Mouse (Mus musculus): ENCODE results near the gene Txlng. TPM values are rescaled to one million over a fixed set of nuclear protein-coding genes. Genes with fewer than 3 reads are reported as not detected.
A peak's percentile ranks its signal among the peaks of the same experiment; 100 is the strongest.

The Txlng gene
- 12.1 and 13.4 TPM in 2 replicates for polyA plus RNA-seq (2015; fragmentation: Nextera tagmentation; extraction: Ambion mirVana)

DNA sequence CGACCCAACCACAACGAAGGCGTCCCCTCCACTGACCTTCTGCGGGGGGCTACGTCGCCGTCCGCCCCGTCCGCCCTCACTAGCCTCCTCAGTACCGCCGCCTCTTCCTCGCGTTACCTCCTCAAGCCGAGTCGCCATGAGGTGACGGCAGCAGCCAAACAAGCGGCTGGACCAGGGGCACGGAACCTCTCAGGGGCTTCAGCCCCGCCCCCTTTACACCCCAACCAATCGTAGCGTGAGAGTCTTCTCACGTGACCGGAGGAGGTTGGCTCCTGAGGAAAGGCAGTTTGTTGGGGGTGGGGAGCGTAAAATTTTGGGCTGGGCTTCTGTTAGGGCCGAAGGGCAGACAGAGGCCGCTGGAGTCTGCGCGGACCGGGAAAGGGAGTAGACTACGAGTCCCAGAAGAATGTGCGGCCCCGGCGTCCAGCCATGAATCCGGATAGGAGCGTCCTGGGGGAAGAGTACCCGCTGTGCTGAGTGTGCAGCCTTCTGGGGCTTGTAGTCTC, at the start of gene Txlng:
TSS of gene Txlng (minus strand) at position 252 of the 506 bp plus-strand sequence.
- H3K36me3 ChIP-seq (ENCODE audit: control insufficient read depth, insufficient read depth, low read length): no peaks in the 10 kb centered on the region

GRCm38 (mm10) chrX:162878236-162878635, 49.0 kb upstream of the Txlng start:
- no peak overlapping the region for H3K4me2 ChIP-seq (ENCODE audit: low read depth, low read length)
- H3K9ac ChIP-seq (ENCODE audit: low read depth, low read length): no peak overlapping the region
- WGBS: 90% methylated on average over 3 of the region's 3 CpGs
- H3K4me3 ChIP-seq (ENCODE audit: low read length): no peak overlapping the region
- no peak overlapping the region for H3K27ac ChIP-seq (ENCODE audit: low read length)
- no peaks in the 10 kb centered on the region for H3K4me1 ChIP-seq (ENCODE audit: control insufficient read depth, insufficient read depth, low read length)
- no peaks in the 10 kb centered on the region for H3K36me3 ChIP-seq (ENCODE audit: control insufficient read depth, insufficient read depth, low read length)
- no peaks in the 10 kb centered on the region for H3K27me3 ChIP-seq (replicated peaks; ENCODE audit: control insufficient read depth, insufficient read depth, low read length)
- no peaks in the 10 kb centered on the region for H3K9me3 ChIP-seq (ENCODE audit: control insufficient read depth, low read length)
- no peak for ATAC-seq

More for the DNA sequence above, at the start of gene Txlng:
- H3K27ac ChIP-seq (ENCODE audit: low read length): no peak within 1 kb of the TSS
- no peaks in the 10 kb centered on the region for H3K9me3 ChIP-seq (ENCODE audit: control insufficient read depth, low read length)
- peak; percentile 100 for ATAC-seq
- peak within 1 kb of the TSS; percentile 81 for H3K4me2 ChIP-seq (ENCODE audit: low read depth, low read length)
- peak within 1 kb of the TSS; percentile 59 for H3K4me3 ChIP-seq (ENCODE audit: low read length)
- H3K4me1 ChIP-seq (ENCODE audit: control insufficient read depth, insufficient read depth, low read length): no peaks in the 10 kb centered on the region
- peak within 1 kb of the TSS; percentile 68 for H3K9ac ChIP-seq (ENCODE audit: low read depth, low read length)
- 12% methylated on average over 37 of the region's 37 CpGs for WGBS
- H3K27me3 ChIP-seq (replicated peaks; ENCODE audit: control insufficient read depth, insufficient read depth, low read length): no peaks in the 10 kb centered on the region

- no peaks in the 10 kb centered on the region for H3K4me1 ChIP-seq (ENCODE audit: control insufficient read depth, insufficient read depth, low read length)
- no peaks in the 10 kb centered on the region for H3K9me3 ChIP-seq (ENCODE audit: control insufficient read depth, low read length)
- no peak overlapping the region for H3K4me3 ChIP-seq (ENCODE audit: low read length)
- H3K27ac ChIP-seq (ENCODE audit: low read length): no peak overlapping the region
- H3K4me2 ChIP-seq (ENCODE audit: low read depth, low read length): no peak overlapping the region
- H3K9ac ChIP-seq (ENCODE audit: low read depth, low read length): no peak overlapping the region
- no peaks in the 10 kb centered on the region for H3K27me3 ChIP-seq (replicated peaks; ENCODE audit: control insufficient read depth, insufficient read depth, low read length)
- 91% methylated on average over 2 of the region's 2 CpGs for WGBS
- no peaks in the 10 kb centered on the region for H3K36me3 ChIP-seq (ENCODE audit: control insufficient read depth, insufficient read depth, low read length)
- no peak for ATAC-seq
These were observed 44.5 kb upstream of the Txlng start for GRCm38 (mm10) chrX:162873761-162874160.

- Histone ChIP-seq H3K9me3 (ENCODE audit: control insufficient read depth, low read length) (no peaks in the 10 kb centered on the region), H3K4me3 (ENCODE audit: low read length) (no peak overlapping the region), H3K27me3 (replicated peaks; ENCODE audit: control insufficient read depth, insufficient read depth, low read length) (no peaks in the 10 kb centered on the region), H3K4me2 (ENCODE audit: low read depth, low read length) (no peak overlapping the region), H3K36me3 (ENCODE audit: control insufficient read depth, insufficient read depth, low read length) (no peaks in the 10 kb centered on the region), H3K4me1 (ENCODE audit: control insufficient read depth, insufficient read depth, low read length) (no peaks in the 10 kb centered on the region), H3K9ac (ENCODE audit: low read depth, low read length) (no peak overlapping the region), H3K27ac (ENCODE audit: low read length) (no peak overlapping the region)
- ATAC-seq: no peak
- 47% methylated on average over 4 of the region's 4 CpGs for WGBS
These were observed 42.7 kb upstream of the Txlng start for GRCm38 (mm10) chrX:162871734-162872517.

- H3K4me2 ChIP-seq (ENCODE audit: low read depth, low read length): no peak overlapping the region
- 64% methylated on average over 3 of the region's 3 CpGs for WGBS
- H3K9ac ChIP-seq (ENCODE audit: low read depth, low read length): no peak overlapping the region
- no peaks in the 10 kb centered on the region for H3K36me3 ChIP-seq (ENCODE audit: control insufficient read depth, insufficient read depth, low read length)
- no peak overlapping the region for H3K4me3 ChIP-seq (ENCODE audit: low read length)
- H3K4me1 ChIP-seq (ENCODE audit: control insufficient read depth, insufficient read depth, low read length): no peaks in the 10 kb centered on the region
- H3K27me3 ChIP-seq (replicated peaks; ENCODE audit: control insufficient read depth, insufficient read depth, low read length): no peaks in the 10 kb centered on the region
- H3K27ac ChIP-seq (ENCODE audit: low read length): no peak overlapping the region
- no peak for ATAC-seq
- H3K9me3 ChIP-seq (ENCODE audit: control insufficient read depth, low read length): no peaks in the 10 kb centered on the region
These were observed 39.2 kb upstream of the Txlng start for GRCm38 (mm10) chrX:162868294-162868965.

- no peaks in the 10 kb centered on the region for H3K36me3 ChIP-seq (ENCODE audit: control insufficient read depth, insufficient read depth, low read length)
- H3K27ac ChIP-seq (ENCODE audit: low read length): no peak overlapping the region
- WGBS: 100% methylated on average over 1 of the region's 1 CpGs
- no peak overlapping the region for H3K4me3 ChIP-seq (ENCODE audit: low read length)
- no peaks in the 10 kb centered on the region for H3K4me1 ChIP-seq (ENCODE audit: control insufficient read depth, insufficient read depth, low read length)
- H3K27me3 ChIP-seq (replicated peaks; ENCODE audit: control insufficient read depth, insufficient read depth, low read length): no peaks in the 10 kb centered on the region; the same call in 1 of the 2 replicates
- H3K9ac ChIP-seq (ENCODE audit: low read depth, low read length): no peak overlapping the region
- no peak overlapping the region for H3K4me2 ChIP-seq (ENCODE audit: low read depth, low read length)
- H3K9me3 ChIP-seq (ENCODE audit: control insufficient read depth, low read length): no peaks in the 10 kb centered on the region
- ATAC-seq: no peak
These were observed 19.4 kb upstream of the Txlng start for GRCm38 (mm10) chrX:162848682-162849081.

DNA sequence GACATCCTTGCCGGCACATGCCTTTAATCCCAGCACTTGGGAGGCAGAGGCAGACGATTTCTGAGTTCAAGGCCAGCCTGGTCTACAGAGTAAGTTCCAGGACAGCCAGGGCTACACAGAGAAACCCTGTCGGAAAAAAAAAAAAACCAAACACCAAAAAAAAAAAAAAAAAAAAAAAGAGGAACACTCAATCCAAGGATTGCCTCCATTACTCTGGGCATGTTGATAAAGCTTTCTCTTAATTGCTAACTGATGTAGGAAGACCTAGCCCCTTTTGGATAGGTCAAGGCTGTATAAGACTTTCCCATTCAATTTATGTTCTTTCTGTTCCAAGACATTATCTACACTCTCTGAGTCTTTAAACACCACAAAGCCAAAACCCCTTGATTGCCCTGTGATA, 16.3 kb upstream of the Txlng start:
- Histone ChIP-seq H3K36me3 (ENCODE audit: control insufficient read depth, insufficient read depth, low read length) (no peaks in the 10 kb centered on the region), H3K4me3 (ENCODE audit: low read length) (no peak overlapping the region), H3K9me3 (ENCODE audit: control insufficient read depth, low read length) (no peaks in the 10 kb centered on the region), H3K27ac (ENCODE audit: low read length) (no peak overlapping the region), H3K9ac (ENCODE audit: low read depth, low read length) (no peak overlapping the region), H3K27me3 (replicated peaks; ENCODE audit: control insufficient read depth, insufficient read depth, low read length) (no peaks in the 10 kb centered on the region; the same call in 1 of the 2 replicates), H3K4me2 (ENCODE audit: low read depth, low read length) (no peak overlapping the region), H3K4me1 (ENCODE audit: control insufficient read depth, insufficient read depth, low read length) (no peaks in the 10 kb centered on the region)
- WGBS: 87% methylated on average over 3 of the region's 3 CpGs
- no peak for ATAC-seq

DNA sequence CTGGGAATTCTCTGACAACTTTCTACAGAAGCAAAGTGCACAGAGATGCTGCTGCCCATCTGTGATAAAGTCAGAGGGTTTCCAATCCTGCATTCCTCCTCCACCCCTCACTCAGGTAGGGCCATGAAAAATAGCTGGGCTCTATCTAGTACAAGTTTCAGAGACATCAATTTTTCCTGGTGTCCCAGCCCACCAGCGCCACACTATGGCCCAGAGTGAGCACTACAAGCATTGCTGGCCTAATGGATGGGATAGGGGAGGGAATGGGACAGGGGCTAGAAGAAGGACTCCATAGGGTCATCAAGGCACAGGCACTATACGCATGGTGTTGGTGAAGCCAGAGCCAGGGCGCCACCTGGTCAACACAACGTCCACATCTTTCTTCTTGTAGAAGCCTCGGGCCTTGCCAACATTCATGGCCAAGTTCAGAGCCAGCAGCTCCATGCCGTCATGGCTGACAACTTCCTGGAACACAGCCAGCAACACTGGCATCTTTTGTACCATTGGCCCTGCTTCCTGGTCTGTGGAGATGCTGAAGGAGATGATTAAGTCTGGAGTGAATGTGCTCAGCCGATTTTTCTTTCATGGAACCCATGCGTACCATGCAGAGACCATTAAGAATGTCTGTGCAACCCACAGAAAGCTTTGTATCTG, 15.3 kb upstream of the Txlng start:
- no peak overlapping the region for H3K27ac ChIP-seq (ENCODE audit: low read length)
- 68% methylated on average over 8 of the region's 8 CpGs for WGBS
- H3K9ac ChIP-seq (ENCODE audit: low read depth, low read length): no peak overlapping the region
- no peak for ATAC-seq
- H3K4me2 ChIP-seq (ENCODE audit: low read depth, low read length): no peak overlapping the region
- no peaks in the 10 kb centered on the region for H3K9me3 ChIP-seq (ENCODE audit: control insufficient read depth, low read length)
- H3K36me3 ChIP-seq (ENCODE audit: control insufficient read depth, insufficient read depth, low read length): no peaks in the 10 kb centered on the region
- H3K4me1 ChIP-seq (ENCODE audit: control insufficient read depth, insufficient read depth, low read length): no peaks in the 10 kb centered on the region
- H3K27me3 ChIP-seq (replicated peaks; ENCODE audit: control insufficient read depth, insufficient read depth, low read length): no peaks in the 10 kb centered on the region; the same call in 1 of the 2 replicates
- no peak overlapping the region for H3K4me3 ChIP-seq (ENCODE audit: low read length)

DNA sequence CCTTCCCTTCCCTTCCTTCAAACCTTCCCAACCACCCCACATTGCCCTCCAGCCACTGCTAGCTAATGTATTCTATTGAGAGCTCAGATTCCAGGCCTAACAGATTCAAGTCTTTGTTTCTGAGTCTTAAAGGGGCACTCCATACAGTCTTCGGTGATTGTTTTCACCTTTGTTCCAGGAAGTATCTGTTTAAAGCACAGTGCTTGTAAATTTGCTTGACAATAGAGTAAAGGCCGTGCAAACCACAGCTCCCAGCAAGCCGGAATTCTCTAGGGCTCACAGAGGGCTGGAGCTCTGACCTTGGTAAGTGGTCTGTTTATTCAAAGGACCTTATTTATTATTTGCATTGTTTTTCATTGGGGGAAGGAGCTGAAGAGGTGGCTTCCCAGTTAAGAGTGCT, 2.8 kb upstream of the Txlng start:
- Histone ChIP-seq H3K27ac (ENCODE audit: low read length) (peak overlapping the region; percentile 20; the same call in 1 of the 2 replicates), H3K4me2 (ENCODE audit: low read depth, low read length) (no peak overlapping the region), H3K9me3 (ENCODE audit: control insufficient read depth, low read length) (no peaks in the 10 kb centered on the region), H3K36me3 (ENCODE audit: control insufficient read depth, insufficient read depth, low read length) (no peaks in the 10 kb centered on the region), H3K4me1 (ENCODE audit: control insufficient read depth, insufficient read depth, low read length) (no peaks in the 10 kb centered on the region), H3K27me3 (replicated peaks; ENCODE audit: control insufficient read depth, insufficient read depth, low read length) (no peaks in the 10 kb centered on the region), H3K4me3 (ENCODE audit: low read length) (no peak overlapping the region), H3K9ac (ENCODE audit: low read depth, low read length) (no peak overlapping the region)
- 28% methylated on average over 3 of the region's 3 CpGs for WGBS
- ATAC-seq: no peak
